Mouse (Mus musculus): ENCODE data around the gene Olfm1. TPM values are rescaled to one million over a fixed set of nuclear protein-coding genes. Genes with fewer than 3 reads are reported as not detected.

Gene Olfm1
- polyA plus RNA-seq, 1 experiment from 2014 or later = 14.8 TPM

DNA sequence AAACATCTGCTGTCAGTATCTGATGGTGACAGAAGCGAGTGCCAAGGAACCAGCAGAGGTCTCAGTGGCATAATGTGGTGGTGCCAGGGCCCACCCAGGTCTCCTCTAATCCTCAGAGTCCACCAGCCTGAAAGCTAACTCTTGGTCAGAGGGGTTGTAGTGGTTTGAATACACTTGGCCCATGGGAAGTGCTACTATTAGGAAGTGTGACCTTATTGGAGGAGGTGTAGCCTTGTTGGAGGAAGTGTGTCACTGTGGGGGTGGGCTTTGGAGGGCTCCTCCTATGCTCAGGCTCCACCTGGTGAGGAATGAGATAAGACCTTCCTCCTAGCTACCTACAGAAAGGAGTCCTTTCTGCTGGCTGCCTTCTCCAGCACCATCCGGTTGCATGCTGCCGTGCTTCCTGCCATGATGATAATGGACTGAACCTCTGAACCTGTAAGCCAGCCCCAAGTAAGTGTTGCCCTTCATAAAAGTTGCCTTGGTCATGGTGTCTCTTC lies 75.0 kb downstream of the Olfm1 start:
- Histone ChIP-seq H3K9ac (ENCODE audit: low read depth, low read length) (no peak overlapping the region), H3K27me3 (replicated peaks; ENCODE audit: control insufficient read depth, insufficient read depth, low read length) (no peaks in the 10 kb centered on the region), H3K4me2 (replicated peaks; ENCODE audit: low read depth) (no peak overlapping the region), H3K9me3 (ENCODE audit: control insufficient read depth) (no peaks in the 10 kb centered on the region), H3K27ac (ENCODE audit: low read depth, low read length) (no peak overlapping the region), H3K4me3 (ENCODE audit: low read depth, low read length) (no peak overlapping the region), H3K4me1 (replicated peaks; ENCODE audit: control insufficient read depth, insufficient read depth, low read length) (0 out of 2 replicates have a peak, but pooled peaks cover 2% of the 10 kb centered on the region), H3K36me3 (ENCODE audit: control insufficient read depth, insufficient read depth) (no peaks in the 10 kb centered on the region)
- no peak for TF ChIP-seq CTCF (IDR thresholded peaks at IDR 0.05; ENCODE audit: low read depth)
- 90% methylated on average over 3 of the region's 3 CpGs for WGBS
- ATAC-seq = no peak

DNA sequence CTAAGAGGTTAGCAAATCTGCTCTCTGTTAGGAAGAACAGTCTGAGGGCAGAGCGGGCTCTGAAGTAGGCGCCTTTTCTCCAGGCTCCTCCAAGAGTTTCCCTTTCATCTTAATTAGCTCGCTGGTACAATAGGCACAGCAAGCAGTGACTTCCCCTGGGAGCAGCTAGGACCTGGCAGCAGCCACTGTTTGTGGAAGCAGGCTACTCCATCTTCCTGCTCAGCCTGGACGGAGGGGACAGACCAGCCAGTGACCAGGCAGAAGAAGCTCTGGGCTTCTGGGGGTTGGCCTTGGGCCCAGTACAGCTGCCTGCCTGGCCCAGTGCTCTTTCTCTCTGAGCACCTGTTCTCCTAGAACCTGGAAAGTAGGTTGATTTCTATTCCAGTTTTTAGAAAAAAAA lies 77.8 kb downstream of the Olfm1 start:
- Histone ChIP-seq H3K36me3 (ENCODE audit: control insufficient read depth, insufficient read depth) (no peaks in the 10 kb centered on the region), H3K4me2 (replicated peaks; ENCODE audit: low read depth) (no peak overlapping the region), H3K9ac (ENCODE audit: low read depth, low read length) (no peak overlapping the region), H3K27me3 (replicated peaks; ENCODE audit: control insufficient read depth, insufficient read depth, low read length) (no peaks in the 10 kb centered on the region), H3K4me3 (ENCODE audit: low read depth, low read length) (no peak overlapping the region), H3K9me3 (ENCODE audit: control insufficient read depth) (no peaks in the 10 kb centered on the region), H3K27ac (ENCODE audit: low read depth, low read length) (no peak overlapping the region), H3K4me1 (replicated peaks; ENCODE audit: control insufficient read depth, insufficient read depth, low read length) (0 out of 2 replicates have a peak, but pooled peaks cover 2% of the 10 kb centered on the region)
- WGBS = 37% methylated on average over 4 of the region's 4 CpGs
- no peak for ATAC-seq
- TF ChIP-seq CTCF (IDR thresholded peaks at IDR 0.05; ENCODE audit: low read depth) = no peak

DNA sequence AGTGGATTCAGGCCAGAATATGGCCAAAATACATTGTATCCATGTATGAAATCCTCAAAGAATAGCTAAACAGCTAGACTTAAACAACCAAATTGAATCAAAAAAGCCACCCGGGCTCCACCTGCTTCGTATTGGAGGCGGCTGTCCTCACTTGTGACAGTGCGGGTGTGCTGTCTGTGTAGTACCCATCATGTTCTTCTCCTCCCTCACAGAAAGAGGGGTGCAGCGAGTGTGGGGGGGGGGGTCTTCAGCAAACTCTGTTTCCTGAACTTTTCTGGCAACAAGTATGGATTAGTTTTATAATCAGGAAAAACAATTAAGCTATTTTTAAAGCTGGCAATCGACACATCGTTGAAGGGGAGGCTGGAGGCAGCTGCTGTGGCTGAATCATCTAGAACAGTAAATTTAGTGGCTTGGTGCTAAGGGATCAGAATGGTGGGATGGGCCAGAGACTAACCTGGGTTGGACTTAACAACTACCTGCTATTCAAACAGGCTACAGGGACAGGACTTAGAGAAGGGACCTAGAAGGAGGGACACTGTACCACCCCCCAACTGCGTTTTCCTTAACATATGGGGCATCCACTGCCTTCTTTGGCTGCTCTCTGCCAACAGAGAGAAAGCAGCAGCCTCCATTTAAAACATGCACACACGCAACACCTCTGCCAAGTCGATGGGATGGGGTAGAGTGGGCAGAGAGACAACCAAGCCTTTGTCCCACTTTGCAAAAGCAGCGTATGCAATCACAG lies 79.6 kb downstream of the Olfm1 start:
- TF ChIP-seq CTCF (IDR thresholded peaks at IDR 0.05; ENCODE audit: low read depth) = no peak
- H3K27me3 ChIP-seq (replicated peaks; ENCODE audit: control insufficient read depth, insufficient read depth, low read length) = no peaks in the 10 kb centered on the region
- no peaks in the 10 kb centered on the region for H3K36me3 ChIP-seq (ENCODE audit: control insufficient read depth, insufficient read depth)
- H3K9ac ChIP-seq (ENCODE audit: low read depth, low read length) = no peak overlapping the region
- no peak overlapping the region for H3K27ac ChIP-seq (ENCODE audit: low read depth, low read length)
- H3K4me2 ChIP-seq (replicated peaks; ENCODE audit: low read depth) = no peak overlapping the region
- 79% methylated on average over 11 of the region's 11 CpGs for WGBS
- 0 out of 2 replicates have a peak, but pooled peaks cover 2% of the 10 kb centered on the region for H3K4me1 ChIP-seq (replicated peaks; ENCODE audit: control insufficient read depth, insufficient read depth, low read length)
- no peaks in the 10 kb centered on the region for H3K9me3 ChIP-seq (ENCODE audit: control insufficient read depth)
- H3K4me3 ChIP-seq (ENCODE audit: low read depth, low read length) = no peak overlapping the region
- ATAC-seq = no peak

DNA sequence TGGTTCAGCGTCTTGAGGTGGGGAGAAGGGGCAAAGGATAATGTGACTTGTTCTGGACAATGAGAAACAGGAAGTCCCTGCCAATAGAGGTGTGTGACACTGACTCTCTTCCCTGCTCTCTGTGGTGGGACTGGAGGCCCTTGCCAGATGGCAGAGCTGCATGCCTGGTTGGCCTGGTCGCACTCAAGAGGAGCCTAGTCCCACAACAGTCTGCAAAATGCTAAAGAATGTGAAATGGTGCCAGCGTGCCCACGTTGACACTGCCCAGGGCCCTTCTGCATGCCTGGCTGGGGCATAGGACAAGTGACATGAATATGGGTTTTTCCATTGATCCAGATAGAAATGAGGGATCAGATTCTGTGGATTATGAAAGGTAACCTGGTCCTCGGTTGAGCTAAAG lies 81.2 kb downstream of the Olfm1 start:
- no peaks in the 10 kb centered on the region for H3K36me3 ChIP-seq (ENCODE audit: control insufficient read depth, insufficient read depth)
- H3K4me3 ChIP-seq (ENCODE audit: low read depth, low read length) = no peak overlapping the region
- no peak overlapping the region for H3K9ac ChIP-seq (ENCODE audit: low read depth, low read length)
- 84% methylated on average over 5 of the region's 5 CpGs for WGBS
- H3K27ac ChIP-seq (ENCODE audit: low read depth, low read length) = no peak overlapping the region
- ATAC-seq = no peak
- H3K4me1 ChIP-seq (replicated peaks; ENCODE audit: control insufficient read depth, insufficient read depth, low read length) = 0 out of 2 replicates have a peak, but pooled peaks cover 2% of the 10 kb centered on the region
- no peaks in the 10 kb centered on the region for H3K9me3 ChIP-seq (ENCODE audit: control insufficient read depth)
- no peak overlapping the region for H3K4me2 ChIP-seq (replicated peaks; ENCODE audit: low read depth)
- no peaks in the 10 kb centered on the region for H3K27me3 ChIP-seq (replicated peaks; ENCODE audit: control insufficient read depth, insufficient read depth, low read length)
- no peak for TF ChIP-seq CTCF (IDR thresholded peaks at IDR 0.05; ENCODE audit: low read depth)

DNA sequence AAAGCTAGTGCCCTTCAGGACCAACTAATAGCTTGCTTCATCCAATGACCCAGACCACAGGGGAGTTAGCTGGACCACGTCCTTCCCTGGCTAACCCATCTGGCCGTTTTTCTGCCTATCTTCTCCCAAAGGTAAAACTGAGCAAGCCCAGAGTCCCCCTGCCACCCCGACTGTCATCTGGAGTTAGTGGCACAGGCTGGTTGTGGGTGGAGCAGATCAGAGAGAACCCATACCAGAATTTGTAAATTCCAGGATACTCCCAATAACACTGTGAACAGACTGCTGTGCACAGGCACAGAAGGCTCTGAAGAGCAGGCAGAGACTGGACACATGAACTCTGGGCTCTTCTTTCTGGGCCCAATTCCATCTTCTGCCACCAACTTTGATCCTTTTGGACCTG lies 82.6 kb downstream of the Olfm1 start:
- no peaks in the 10 kb centered on the region for H3K36me3 ChIP-seq (ENCODE audit: control insufficient read depth, insufficient read depth)
- TF ChIP-seq CTCF (IDR thresholded peaks at IDR 0.05; ENCODE audit: low read depth) = no peak
- ATAC-seq = no peak
- H3K4me2 ChIP-seq (replicated peaks; ENCODE audit: low read depth) = no peak overlapping the region
- H3K9me3 ChIP-seq (ENCODE audit: control insufficient read depth) = no peaks in the 10 kb centered on the region
- no peak overlapping the region for H3K9ac ChIP-seq (ENCODE audit: low read depth, low read length)
- no peaks in the 10 kb centered on the region for H3K27me3 ChIP-seq (replicated peaks; ENCODE audit: control insufficient read depth, insufficient read depth, low read length)
- H3K4me1 ChIP-seq (replicated peaks; ENCODE audit: control insufficient read depth, insufficient read depth, low read length) = 0 out of 2 replicates have a peak, but pooled peaks cover 2% of the 10 kb centered on the region
- no peak overlapping the region for H3K27ac ChIP-seq (ENCODE audit: low read depth, low read length)
- H3K4me3 ChIP-seq (ENCODE audit: low read depth, low read length) = no peak overlapping the region
- 77% methylated on average over 3 of the region's 3 CpGs for WGBS

DNA sequence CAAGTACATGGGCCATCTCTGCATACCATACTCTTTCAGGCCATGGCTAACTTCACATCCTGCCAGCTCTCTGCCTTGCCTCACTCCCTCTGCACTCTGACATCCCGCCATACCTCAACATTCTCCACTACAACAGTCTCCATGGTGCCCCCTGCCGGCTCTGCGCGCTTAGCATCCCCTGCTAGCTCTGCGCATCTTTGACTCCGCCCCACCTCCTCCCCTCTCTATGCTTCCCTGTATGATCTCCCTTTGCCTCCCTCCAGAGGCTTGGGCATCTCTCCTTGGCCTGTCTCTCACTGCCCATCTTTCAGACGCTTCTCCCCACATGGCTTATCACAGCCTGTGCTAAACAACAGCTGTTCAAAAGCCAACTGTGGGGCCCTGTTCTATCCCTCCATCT lies 85.4 kb downstream of the Olfm1 start:
- peak; percentile 79 for TF ChIP-seq CTCF (IDR thresholded peaks at IDR 0.05; ENCODE audit: low read depth)
- Histone ChIP-seq H3K36me3 (ENCODE audit: control insufficient read depth, insufficient read depth) (no peaks in the 10 kb centered on the region), H3K27me3 (replicated peaks; ENCODE audit: control insufficient read depth, insufficient read depth, low read length) (no peaks in the 10 kb centered on the region), H3K4me1 (replicated peaks; ENCODE audit: control insufficient read depth, insufficient read depth, low read length) (no peaks in the 10 kb centered on the region), H3K27ac (ENCODE audit: low read depth, low read length) (no peak overlapping the region), H3K4me3 (ENCODE audit: low read depth, low read length) (no peak overlapping the region), H3K4me2 (replicated peaks; ENCODE audit: low read depth) (no peak overlapping the region), H3K9ac (ENCODE audit: low read depth, low read length) (no peak overlapping the region), H3K9me3 (ENCODE audit: control insufficient read depth) (no peaks in the 10 kb centered on the region)
- WGBS = 19% methylated on average over 7 of the region's 7 CpGs
- ATAC-seq = no peak
